Mouse (Mus musculus): Measurements from ENCODE around the gene Atg4a-ps.
A peak's percentile ranks its signal among the peaks of the same experiment; 100 is the strongest.

Atg4a-ps gene

DNA sequence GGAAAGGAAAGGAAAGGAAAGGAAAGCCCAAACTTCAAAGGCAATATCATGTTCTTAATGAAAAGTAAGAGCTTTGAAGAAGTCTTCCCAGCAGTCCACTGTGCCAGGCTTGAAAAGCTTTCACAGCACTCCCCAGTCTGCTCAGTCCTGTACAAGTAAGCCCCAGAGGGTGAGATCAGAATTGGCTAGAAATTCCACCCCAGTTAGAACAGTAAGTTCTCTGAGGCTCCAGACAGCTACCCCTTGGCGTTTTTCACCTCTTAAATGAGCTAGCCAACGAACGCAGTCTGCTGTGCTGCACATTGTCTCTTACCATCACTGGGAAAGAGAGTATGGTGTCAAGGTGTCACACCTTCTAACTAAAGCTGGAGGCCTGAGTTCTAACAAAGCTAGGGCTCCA, 18.2 kb downstream of the Atg4a-ps start:
- no peak for DNase-seq (ENCODE audit: low spot score in 2 of 2)

- no peak for DNase-seq (ENCODE audit: low spot score in 2 of 2)
These were observed 19.4 kb downstream of the Atg4a-ps start for GRCm38 (mm10) chr3:103626481-103626880.

GRCm38 (mm10) chr3:103625169-103625568, 20.7 kb downstream of the Atg4a-ps start:
- DNase-seq (ENCODE audit: low spot score in 2 of 2): no peak

DNA sequence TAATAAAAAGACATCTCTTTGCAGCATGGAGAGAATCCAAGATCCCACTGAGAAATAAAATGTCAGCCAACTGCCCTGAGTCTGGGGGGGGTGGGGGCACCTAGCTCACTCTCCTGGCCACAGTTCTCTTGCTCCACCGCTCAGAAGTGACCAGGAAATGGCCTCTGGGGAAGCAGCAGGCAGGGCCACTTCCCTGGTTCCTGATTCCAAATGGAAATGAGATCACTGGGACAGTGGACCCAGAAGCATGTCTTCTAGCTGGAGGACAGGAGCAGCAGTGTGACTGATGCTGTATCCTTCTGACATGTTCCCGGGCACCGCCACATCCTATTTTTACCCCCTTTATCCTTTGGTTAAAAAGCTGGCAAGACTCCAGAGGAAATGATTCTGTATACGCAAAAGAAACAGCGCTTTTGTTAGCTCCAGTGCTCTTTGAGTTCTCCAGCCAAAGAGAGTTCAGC, 21.2 kb downstream of the Atg4a-ps start:
- no peak for DNase-seq (ENCODE audit: low spot score in 2 of 2)

- DNase-seq (ENCODE audit: low spot score in 2 of 2): no peak
These were observed 21.9 kb downstream of the Atg4a-ps start for GRCm38 (mm10) chr3:103623893-103624470.

GRCm38 (mm10) chr3:103620101-103620500, 25.8 kb downstream of the Atg4a-ps start:
- DNase-seq (ENCODE audit: low spot score in 2 of 2): no peak

DNA sequence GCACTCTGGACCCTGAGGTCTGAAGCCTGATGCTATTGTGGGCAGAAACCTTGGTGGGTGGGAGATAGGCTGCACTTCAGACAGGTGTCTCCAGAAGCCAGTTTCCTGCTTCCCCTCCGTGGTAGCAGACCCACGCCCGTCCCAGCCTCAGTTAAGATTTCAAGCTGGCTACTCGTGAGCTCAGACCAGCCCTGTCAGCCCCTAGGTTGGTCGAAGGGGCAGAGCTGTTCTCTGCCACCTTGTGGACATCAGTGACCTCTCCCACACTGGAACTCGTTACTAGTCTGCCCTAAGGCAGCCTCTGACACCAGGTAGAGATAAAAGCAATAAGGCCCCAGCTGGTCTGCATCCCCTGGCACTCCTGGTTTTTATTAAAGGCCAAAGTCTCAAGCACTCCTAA, 28.9 kb downstream of the Atg4a-ps start:
- no peak for DNase-seq (ENCODE audit: low spot score in 2 of 2)

DNA sequence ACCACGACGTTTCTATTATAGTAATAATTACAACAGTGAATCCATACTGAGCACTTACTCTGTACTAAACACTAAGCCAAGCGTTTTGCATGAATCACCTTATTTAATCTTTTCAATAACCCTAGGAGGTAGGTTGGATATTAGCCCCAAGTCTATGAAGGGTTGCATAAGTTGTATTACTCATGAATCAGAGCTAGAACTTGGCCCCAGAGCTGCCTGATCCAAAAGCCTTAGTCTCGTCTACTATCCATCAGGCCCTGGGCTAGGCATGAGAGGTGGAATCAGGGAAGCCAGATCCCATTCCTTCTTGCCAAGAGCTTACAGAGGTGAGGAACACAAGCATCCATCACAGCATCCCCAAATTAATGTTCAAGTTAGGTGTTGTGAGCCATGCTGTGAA, 30.2 kb downstream of the Atg4a-ps start:
- DNase-seq (ENCODE audit: low spot score in 2 of 2): no peak

- peak in 1 of 2 experiments; percentile 34 for DNase-seq (ENCODE audit: low spot score in 2 of 2)
These were observed 33.1 kb downstream of the Atg4a-ps start for GRCm38 (mm10) chr3:103612636-103613355.

GRCm38 (mm10) chr3:103610231-103610630, 35.6 kb downstream of the Atg4a-ps start:
- DNase-seq (ENCODE audit: low spot score in 2 of 2): no peak

GRCm38 (mm10) chr3:103606660-103607595, 38.9 kb downstream of the Atg4a-ps start:
- DNase-seq (ENCODE audit: low spot score in 2 of 2): no peak

DNA sequence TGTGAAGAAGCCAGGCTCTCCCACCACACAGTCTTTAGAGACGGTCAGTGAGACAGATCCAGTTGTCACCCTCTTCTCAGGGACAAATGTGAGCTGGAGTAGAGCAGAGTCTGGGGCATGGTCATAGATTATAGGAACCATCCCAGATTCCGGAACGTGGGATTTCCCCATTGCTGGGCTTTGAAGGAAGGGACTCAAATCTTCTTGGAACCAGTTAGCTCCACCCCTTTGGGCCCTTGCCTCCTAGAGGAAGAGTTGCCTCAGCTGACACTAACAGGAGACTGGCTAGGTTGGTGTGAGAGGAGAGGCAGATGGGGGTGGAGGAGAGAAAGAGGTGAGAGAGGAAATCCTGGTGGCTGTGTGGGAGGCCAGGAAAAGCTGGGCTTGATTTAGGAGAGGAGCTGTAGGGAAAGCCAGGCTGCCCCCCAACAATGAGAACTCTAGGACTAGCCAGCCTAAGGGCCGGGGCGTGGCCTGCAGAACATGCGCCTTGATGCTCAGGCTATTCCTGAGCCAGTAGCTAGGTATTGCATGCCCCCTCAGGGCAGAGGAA, 39.7 kb downstream of the Atg4a-ps start:
- DNase-seq (ENCODE audit: low spot score in 2 of 2): no peak

DNA sequence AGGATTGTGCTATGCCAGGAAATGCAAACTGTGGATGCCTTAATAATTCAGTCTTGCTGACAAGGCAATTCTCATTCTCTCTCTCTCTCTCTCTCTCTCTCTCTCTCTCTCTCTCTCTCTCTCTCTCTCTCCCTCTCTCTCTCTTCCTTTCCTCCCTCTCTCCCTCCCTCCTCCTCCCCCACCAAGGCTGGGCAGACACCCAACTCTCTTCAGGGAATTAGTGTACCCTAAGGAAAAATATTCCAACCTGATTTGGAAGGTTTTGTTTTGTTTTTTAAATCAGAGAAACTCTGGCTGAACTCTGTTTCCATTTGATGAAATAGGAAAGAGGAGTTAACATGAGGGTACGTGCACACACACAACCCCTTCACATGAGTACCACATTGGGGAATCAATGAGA, 44.3 kb downstream of the Atg4a-ps start:
- DNase-seq (ENCODE audit: low spot score in 2 of 2): no peak

DNA sequence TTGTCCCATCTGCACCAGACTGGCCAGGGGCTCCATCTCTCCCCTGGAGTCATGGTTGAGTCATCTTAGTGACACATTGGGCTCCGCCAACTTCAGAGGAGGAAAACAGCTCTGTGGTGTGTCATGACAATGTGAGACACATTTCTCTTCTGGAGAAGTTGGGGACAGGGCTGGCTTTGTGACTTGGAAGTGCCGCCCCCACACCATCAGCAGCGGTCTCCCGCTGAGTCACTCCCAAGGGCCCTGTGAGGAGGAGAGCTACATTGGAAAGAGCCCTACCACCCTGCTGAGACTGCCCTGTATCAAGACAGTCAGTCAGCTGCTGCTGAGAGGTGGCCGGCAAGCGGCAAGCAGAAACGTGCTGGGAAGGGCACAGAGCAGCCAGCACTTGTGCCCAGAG, 44.9 kb downstream of the Atg4a-ps start:
- DNase-seq (ENCODE audit: low spot score in 2 of 2): peak in 1 of 2 experiments; percentile 44

DNA sequence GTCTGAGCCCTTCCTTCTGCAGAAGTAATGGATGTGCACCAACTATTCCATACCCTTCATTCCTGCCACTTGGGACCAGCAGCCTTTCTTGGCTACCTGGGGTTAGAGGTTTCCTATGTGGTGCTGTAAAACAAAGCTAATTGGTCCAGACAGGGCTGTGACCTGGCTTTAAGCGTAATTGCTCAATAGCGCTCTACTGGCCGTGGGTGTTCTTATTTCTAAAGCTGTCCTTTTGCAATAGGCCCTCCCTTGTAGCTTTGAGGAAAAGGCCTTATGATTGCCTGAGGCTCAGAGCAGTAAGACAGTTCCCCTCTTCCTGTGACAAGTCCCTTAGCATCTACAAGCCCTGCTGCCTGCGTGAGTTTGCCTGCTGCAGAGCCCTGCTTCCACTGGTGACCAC, 48.3 kb downstream of the Atg4a-ps start:
- no peak for DNase-seq (ENCODE audit: low spot score in 2 of 2)

DNA sequence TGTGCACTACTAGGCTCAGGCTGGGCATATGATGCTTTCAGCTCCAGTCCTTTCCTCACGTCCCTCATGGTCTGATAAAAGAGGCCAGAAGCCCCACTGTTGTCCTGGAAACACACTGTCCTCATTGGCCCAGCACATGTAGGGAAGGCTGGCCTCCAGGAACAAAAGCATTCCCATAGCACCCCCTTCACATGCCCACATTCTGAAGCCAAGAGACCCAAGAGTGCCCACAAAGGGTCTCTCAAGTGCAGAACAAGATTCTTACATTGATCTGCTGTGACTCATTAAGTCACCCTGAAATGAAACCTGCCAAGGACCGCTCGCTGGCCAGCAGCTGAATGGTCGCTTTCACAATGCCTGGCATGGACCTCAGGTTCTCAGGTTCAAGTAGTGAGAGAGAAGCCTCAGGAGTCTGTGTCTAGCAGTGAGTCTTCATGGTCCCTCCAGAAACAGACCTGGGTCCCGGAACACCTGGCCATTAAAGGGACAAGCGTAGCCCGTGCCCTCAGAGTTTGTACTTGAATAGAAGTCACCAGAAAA, 50.5 kb downstream of the Atg4a-ps start:
- no peak for DNase-seq (ENCODE audit: low spot score in 2 of 2)
